Mouse (Mus musculus) layer of hippocampus, postnatal 25 days (tissue): ENCODE results near the gene Krtdap. TPM values are rescaled to one million over a fixed set of nuclear protein-coding genes. Genes with fewer than 3 reads are reported as not detected.
"Not testable (repeated sequence)": the region's sequence is repeated elsewhere in the genome, so short reads cannot be mapped to it uniquely, and the experiment has no call there.

Source experiments
- DNase-seq, 2 experiments: peaks; one replicate each; pipeline ENCODE4 v3.0.0; 2022; ENCODE audit warnings: mixed read lengths in 2 of 2, low spot score in 1 of 2; ENCODE audit errors: extremely low spot score in 1 of 2
- total RNA-seq, 2 experiments: library from RNA; stranded (reverse); gene quantifications; 2 replicates each; pipeline ENCODE4 v1.2.3; 2021

Gene Krtdap
- total RNA-seq, result not detected

DNA sequence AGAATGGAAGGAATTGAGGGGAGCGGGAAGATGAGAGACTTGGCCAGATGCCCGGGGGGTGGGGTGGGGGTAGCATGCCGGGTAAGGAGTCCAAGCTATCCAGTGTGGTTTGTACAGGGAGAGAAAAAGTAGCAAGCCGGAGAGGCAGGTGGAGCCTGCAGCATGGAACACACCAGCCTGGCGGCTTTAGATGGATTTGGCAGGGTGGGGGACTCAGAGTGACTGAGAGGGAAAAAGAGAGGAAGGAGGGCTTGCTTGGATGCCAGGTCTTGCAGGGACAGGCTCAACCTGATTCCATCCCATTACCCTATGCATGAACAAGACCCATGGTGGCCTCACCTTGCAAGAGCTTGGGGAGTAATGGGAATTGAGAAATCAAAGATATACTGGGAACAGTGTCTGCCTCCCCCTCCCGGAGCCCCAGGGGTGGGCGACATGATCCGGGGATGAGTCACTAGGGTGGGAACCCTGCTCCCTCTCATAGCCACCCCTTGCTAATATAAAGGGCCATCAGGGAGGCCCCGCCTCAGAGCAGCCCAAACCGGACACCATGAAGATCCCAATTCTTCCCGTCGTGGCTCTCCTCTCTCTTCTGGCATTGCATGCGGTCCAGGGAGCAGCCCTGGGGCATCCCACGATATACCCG lies at the start of gene Krtdap:
TSS of gene Krtdap (plus strand) at position 520 of the 646 bp plus-strand sequence.
- no peak for DNase-seq

DNA sequence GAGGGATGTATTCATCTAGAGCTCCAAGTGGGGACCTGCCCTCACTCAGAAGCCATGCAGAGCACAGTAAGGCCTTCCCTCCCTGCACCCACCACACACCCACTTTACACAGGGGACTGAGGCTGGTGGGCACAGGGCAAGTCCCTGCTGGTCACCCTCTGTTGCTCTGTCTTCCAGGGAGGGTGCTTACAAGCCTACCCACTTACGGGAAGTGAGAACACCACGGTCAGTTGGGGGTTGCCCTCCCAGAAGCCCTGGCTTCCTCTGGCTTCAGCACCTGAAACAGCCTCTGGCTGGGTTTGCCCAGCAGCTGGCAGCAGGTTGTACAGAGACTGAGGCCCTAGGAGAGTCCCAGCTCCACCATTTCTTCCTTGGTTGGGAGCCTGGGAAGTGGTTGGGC lies 45.1 kb upstream of the Krtdap start:
- DNase-seq, result not testable (repeated sequence)

DNA sequence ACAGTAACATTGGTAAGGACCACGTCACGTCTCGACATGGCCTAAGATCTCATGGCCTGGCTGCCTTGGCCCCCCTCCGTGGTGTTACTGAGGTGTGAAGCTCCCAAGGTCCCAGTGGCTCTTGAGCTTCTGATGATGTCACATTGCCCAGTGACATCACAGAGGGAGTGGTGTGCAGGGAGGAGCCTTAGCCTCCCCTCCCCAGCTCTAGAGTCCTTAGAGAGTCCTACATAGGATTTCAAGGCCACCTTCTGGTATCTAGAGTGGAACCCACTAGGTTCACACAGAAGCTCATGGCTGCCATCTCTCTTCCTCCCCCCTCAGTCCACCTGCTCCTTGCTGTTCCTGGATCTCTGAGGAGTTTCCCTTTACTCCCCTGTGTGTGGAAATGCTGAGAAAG lies 44.1 kb upstream of the Krtdap start, which contains the start of gene Gapdhs:
TSS of gene Gapdhs (minus strand) at position 65 of the 400 bp plus-strand sequence.
- DNase-seq, result not testable (repeated sequence)

DNA sequence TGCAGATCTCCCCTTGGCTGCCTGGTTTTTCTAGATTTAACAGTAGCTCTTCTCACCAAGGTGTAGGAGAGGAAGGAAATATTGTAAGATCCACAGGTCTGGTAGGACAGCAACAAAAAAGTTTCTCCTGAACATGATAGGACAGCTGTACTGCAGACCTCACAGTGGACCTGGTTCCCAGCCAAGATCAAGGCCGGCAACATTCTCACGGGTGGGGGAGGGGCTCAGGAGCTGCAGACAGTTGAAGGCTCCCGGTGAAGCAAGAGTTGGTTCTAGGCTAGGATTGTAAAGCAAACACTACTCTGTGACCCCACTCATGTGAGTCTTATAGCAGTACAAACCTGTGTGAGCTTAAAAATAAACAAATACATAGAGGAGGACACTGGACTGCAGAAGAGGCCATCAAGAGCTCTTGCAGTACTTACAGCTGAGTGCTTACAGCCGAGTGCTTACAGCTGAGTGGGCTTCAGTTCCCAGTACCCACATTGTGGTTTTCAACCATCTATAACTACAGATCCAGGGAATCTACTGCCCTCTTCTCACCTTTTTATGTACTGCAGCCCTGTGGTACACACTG lies 43.6 kb upstream of the Krtdap start:
- no peak for DNase-seq

DNA sequence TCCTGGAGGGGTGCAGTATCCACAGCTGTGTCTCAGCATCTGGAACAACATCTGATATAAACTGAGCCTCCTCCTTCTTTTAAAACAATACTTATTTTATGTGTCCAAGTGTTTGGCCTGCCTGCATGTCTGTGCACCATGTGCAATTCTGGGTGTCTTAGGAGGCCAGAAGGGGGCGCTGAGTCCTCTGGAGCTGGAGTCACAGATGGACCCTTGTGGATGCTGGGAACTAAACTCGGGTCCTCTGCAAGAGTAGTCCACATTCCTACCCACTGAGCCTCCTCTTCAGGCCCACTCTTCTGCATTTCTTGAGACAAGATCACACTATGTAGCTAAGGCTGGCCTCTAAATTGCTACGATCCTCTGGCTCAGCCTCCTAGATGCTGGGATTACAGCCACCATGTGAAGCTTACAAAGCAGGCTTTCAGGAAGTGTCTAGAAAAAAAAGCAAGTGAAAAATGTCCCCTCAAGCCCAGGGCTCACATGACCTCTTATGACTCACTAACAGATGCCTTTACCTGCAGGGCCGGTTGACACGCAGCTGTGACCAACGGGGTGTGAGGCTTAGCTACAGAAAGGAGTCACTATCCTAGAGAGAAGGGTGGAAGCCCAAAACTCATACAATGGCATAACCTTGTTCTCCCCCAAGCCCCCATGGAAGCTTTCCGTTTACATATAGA lies 40.0 kb upstream of the Krtdap start:
- DNase-seq, result no peak

DNA sequence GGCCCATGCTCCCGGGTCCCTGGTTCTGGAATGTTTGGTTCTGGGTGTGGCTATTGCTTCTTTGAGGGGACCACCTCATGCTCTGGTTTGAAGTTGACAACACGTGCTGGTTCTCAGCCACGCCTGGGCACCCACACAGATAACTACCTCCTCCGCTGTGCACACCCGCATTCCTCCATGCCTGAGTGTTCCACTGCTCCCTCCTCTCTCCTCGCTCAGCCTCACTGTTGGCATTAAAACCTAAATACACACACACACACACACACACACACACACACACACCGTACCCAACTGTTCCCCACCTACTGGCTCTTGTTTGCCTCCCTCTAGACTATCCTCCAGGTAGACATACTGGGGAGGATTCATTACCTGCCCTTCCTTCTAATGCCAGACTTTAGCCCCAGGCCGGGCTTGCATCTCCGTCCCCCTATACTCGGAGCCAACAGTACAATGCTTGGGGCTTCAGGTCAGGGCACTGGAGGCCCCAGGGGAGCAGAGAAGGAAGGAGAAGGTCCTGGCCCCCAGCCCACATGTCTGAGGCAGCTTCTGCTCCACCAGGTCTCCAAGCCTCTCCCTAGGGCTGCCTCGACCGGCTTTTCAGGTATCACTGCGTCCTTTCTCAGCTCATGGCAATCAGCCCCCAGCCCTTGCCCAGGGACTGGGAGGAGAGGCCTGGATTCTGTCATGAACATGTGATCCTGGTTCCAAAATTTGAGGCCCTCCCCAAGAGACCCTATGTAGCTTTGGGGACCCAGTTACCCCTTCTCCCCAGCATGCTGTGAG lies 37.7 kb upstream of the Krtdap start:
- no peak for DNase-seq

DNA sequence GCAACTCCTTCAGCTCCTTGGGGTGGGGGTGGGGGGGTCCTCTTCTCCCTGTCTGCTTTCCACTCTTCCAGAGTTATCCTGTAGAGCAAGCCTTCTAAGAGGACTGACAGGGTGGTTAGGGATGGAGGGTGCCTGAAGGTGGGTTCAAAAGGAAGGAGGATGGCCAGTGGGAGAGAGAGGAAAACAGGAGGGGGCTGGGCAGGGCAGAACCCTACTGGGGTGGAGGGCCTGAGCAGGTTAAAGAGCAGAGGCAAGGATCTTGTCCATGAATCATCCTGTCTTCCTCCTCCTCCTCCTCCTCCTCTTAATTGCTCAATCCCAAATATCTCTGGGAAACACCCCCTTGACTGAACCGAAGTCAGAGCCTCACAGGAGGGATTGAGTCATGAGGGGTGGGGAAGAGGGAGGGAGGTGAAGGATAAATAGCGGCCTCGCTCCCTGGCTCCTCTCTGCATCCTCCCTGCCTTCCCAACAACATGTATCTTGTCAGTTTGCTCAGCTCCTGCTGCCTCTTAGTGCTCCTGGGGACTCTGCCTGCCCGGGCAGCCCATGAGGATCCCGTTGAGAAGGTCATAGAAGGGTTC lies 36.5 kb upstream of the Krtdap start, which contains the start of gene Sbsn:
TSS of gene Sbsn (plus strand) at position 386 of the 584 bp plus-strand sequence.
- no peak for DNase-seq

DNA sequence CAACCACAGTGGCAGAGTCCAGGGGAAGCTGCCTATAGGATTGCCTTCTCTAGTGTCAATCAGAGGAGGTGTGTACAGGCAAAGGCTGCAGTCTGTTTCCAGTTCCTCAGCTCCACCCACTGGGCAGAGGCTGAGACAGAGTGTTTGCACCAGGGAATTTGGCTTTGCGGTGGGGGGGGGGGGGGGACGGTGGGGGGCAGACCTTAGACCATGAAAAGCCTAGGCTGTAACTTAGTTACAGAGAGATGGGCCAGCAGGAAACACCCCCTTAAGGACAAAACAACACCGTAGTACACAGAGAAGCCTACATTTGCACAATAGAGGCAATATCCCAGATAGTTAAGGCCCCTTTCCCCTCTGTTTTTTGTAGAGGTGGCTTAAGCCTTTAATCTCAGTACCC lies 30.7 kb upstream of the Krtdap start:
- DNase-seq, result no peak

DNA sequence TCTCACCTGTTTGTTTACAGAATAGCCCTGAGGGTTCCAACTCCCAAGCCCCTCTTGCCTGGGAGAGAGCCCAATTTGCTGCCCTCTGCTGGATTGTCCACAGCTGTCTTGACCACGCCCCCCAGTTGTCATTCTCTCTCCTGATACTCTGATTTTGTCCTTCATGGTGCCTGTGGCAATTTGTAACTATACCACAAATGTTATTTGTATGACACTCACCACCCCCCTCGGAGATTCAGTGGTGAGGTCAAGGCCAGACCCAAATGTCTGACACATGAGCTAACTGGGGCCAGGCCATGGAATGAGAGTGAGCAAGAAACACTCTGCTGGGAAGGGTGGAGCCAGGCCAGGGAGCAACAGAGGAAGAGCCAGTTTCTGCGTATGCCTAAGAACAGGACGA lies 28.8 kb upstream of the Krtdap start:
- DNase-seq, result no peak

DNA sequence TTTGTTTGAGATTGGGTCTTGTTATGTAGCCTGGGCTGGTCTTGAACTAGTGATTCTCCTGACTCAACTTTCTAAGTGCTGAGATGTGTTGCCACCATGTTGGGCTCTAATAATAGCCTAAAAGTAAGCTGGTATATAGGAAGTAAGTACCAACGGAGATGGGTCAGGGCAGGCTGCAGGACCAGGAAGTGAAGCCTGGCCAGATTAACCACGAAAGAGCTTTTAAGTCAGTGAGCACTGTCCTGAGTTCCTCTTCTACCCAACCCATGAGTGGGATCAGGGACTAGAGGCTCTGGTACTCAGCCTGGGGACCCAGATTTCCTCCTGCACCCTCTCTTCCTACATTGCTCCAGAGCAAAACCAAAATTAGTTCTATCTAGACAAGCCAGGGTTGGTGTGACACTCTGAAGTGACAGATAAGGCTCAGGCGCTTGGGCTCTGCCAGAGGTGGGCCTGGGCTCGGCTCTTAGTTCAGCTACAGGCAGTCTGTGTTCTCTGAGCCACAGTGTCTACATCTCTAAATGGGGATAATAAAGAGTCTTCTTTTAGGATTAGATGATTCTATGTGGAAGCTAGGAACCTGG lies 25.8 kb upstream of the Krtdap start:
- DNase-seq, result no peak

DNA sequence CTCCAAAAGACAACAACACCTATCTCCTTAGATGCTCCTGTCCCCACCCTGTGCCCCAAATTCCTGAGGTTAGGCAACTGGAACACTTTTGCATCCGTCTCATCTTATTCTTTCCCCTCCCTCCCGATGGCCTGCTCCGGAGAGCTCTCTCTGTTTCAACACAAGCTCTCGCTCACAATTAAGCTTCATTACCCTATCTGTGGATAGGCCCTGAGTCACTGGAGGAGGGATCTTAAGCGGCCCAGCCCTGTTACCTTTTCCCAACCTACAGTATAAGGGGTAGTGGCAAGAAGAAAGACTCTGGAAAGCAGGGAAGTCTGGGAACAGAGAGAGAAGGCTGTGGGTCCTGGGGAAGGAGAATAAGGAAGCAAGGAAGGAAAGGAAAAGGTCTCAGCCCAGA lies 24.2 kb upstream of the Krtdap start, which contains the start of gene Dmkn:
TSS of gene Dmkn (plus strand) at position 301 of the 400 bp plus-strand sequence.
- no peak for DNase-seq

DNA sequence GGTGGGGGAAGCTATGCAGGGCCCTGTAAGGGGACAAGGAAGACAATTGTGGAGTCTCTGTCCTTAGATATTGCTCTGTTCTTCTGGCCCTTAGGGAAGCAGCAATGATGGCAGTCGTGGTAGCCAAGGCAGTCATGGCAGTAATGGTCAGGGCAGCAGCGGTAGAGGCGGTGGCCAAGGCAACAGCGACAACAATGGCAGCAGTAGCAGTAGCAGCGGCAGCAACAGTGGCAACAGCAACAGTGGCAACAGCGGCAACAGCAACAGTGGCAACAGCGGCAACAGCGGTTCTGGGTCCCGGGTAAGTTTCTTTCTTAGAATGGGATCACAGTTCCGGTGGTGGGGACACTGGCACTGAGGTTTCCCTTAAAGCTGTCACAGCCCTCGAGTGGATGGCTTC lies 22.5 kb upstream of the Krtdap start:
- DNase-seq, result no peak

DNA sequence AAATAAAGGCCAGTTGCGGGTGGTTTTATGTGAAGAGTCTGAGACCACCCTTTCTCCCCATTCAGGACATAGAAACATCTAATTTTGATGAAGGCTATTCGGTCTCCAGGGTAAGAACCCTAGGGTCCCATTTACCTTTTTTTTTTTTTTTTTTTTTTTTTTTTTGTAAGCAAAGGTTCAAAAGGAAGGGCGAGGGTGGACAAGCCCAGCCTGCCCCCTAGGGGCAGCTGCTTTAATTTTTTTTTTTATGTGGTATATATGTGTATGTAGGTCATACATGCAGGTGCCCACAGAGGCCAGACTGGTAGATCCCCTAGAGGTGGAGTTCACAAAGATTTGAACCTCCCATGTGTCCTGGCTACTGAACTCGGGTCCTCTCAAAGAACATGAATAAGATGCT lies 21.3 kb upstream of the Krtdap start:
- DNase-seq, result no peak

DNA sequence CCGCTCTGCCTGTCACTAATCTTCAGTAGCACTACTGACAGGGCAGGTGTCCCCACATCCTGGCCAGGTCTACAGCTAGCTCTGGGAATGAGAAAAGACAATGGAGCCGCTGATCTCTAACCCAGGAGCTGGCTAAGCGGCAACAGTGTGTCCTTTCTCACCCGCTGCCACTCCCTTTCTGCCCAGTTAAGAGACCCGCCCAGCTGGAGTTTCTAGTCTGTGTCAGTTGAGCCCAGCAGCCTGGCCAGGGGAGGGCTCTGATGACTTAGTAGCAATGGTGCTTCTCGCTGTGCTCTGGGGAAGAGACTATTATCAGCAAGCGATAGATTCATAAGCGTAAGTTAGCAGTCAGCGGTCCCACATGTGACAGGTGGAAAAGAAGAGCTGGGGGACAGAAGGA lies 18.5 kb upstream of the Krtdap start:
- no peak for DNase-seq

DNA sequence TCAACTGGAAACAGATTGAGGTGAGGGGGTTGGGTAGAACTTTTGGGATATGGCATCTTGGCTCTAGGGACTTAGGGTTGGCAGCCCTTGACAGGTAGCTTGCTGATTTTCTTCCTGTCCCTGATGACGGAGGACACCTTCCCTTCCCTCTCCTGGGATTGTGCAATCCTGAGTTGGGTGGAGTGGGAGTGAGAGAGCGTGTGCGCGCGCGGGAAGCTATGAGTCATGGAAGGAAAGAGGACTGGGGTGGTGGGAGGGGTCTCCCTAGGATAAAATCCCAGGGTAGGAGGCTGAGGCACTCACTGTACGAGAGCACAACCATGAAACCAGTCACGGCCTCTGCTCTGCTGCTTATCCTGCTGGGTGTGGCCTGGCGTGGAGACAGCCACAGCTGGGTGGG lies 11.6 kb upstream of the Krtdap start:
- no peak for DNase-seq

DNA sequence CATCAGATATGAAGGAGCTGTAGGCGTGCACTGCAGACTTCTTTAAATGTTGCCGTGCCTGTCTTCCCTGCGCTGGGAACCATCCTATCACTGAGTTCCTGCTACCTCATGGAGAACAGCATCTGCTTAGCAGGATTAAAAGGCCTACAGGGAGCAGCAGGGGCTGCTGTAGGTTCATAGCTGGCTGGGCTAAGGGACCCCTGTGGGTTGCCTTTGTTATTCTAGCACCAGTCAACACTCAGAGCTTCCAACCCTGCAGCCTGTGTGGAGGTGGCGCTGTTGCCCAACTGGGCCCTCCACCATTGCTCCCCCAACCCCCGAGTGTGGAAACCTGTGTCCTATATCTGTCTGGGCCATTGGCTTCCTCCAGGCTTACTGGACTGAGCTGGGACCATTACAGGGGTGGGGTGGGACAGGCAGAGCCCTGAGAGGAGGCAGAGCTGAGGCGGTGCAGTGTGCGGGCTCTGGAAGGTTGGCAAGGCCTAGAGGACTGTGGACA lies 10.6 kb upstream of the Krtdap start:
- DNase-seq, result no peak

DNA sequence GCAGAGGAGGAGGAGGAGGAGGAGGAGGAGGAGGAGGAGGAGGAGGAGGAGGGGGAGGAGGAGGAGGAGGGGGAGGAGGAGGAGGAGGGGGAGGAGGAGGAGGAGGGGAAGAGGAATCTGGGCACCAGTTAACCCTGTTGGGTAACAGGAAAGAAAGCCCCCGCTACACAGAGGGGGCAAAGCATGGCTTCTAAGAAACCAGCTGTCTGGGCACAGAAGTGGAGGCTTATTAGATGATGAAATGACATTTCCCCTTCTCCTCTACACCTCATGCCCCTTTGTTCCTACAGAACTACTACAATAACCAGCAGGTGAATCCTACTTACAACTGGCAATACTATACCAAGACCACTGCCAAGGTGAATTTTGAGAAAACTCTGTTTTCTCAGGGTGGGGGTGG lies 9.8 kb upstream of the Krtdap start:
- DNase-seq, result no peak

DNA sequence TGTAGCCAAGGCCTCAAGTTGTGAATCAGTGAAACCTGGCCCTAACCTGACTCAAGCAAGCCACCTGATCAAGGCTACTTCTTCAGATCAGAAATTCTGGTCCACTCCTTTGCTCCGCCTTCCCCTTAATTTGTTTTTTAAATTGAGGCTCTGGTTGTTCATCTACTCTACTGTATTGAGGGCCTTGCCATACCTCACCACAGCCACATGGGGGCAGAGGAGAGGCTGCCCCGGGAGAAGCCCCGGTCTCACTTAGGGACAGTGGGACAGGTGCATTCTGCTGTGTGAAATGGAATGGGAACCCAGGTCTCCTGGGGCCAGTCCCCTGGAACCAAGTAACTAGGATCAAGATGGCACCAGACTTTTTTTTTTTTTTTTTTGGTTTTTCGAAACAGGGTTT lies 5.9 kb upstream of the Krtdap start:
- no peak for DNase-seq

DNA sequence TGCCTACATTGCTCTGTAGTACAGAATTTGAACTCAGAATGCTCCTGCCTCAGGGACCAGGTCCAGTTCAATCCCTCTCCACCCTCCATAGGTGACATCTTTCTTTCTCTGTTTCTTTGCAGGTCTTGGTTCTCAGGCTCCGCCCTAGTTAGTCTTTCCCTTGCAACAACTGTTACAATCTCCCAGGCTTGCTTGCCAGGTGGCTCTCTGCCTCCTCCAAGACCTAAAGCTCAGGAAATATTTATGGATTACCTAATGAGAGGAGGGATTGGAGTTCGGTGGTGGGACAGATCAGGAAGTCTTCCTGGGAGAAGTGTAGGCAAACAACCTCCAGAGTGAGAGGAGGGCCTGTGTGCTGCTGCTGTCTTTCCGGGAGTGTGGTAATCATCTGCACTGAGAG lies 5.0 kb upstream of the Krtdap start:
- DNase-seq, result no peak

DNA sequence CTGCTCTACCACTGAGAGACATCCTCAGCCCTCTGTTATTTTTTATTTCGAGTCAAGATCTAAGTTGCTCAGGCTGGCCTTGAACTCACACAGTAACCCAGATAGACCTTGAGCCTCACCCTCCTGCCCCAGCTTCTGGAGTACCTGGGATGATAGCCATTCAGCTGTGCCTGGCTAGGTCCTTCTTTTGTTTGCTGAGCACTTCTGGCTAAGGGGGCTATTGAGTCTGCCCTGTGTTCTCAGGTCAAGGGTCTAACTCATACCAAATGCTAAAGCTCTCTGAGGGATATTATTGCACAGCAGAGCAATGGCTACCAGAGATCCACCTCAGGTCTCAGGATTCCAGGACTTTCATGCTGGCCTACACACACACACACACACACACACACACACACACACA lies 2.5 kb upstream of the Krtdap start:
- no peak for DNase-seq
